Comparison of ENCODE assay signal across 2 mouse cellular contexts in genomic region chr16:4548953-4549688, GRCm38 (mm10).
TF ChIP-seq lines count a peak whose summit lies in the region.

No protein-coding gene starts in this region.

TF ChIP-seq in CH12.LX, 34 proteins besides CTCF, POLR2A, EP300 and RAD21 (continued from another document):
- TF ChIP-seq ZNF384 (IDR thresholded peaks at IDR 0.05; ENCODE audit: low read depth, low read length): peak; percentile 43
- TF ChIP-seq BHLHE40 (IDR thresholded peaks at IDR 0.05; ENCODE audit: low read depth, low read length): no peak

TF ChIP-seq in ES-E14, 5 proteins besides CTCF, POLR2A, EP300 and RAD21:
- TF ChIP-seq ZNF384 (IDR thresholded peaks at IDR 0.05; ENCODE audit: low read depth, low read length) (no peak), MAFK (IDR thresholded peaks at IDR 0.05; ENCODE audit: insufficient read depth, low read depth, low read length) (no peak), ZC3H11A (IDR thresholded peaks at IDR 0.05; ENCODE audit: borderline replicate concordance, low read depth, low read length) (no peak), HCFC1 (IDR thresholded peaks at IDR 0.05; ENCODE audit: borderline replicate concordance, insufficient read depth, low read length) (no peak), CHD2 (IDR thresholded peaks at IDR 0.05; ENCODE audit: low read depth, low read length) (no peak)
TF ChIP-seq in ES-E14: peak in this region for 0.
